Mouse (Mus musculus) kidney, adult 2 months (tissue): ENCODE results near the gene Emg1.

Experiments used
- CTCF ChIP-seq: fragments of 200-500 bp; conservative IDR thresholded peaks from 2 replicates; pipeline ENCODE4 v1.5.1; 2011; ENCODE audit warnings: low read depth, mild to moderate bottlenecking, control low read depth, low read length, moderate library complexity, mixed read lengths; ENCODE audit not compliant: insufficient read depth, insufficient read length
- POLR2A ChIP-seq: fragments of 200-500 bp; IDR thresholded peaks from one replicate; pipeline ENCODE4 v1.6.1; 2011; ENCODE audit warnings: low read depth, low read length, control low read depth

DNA sequence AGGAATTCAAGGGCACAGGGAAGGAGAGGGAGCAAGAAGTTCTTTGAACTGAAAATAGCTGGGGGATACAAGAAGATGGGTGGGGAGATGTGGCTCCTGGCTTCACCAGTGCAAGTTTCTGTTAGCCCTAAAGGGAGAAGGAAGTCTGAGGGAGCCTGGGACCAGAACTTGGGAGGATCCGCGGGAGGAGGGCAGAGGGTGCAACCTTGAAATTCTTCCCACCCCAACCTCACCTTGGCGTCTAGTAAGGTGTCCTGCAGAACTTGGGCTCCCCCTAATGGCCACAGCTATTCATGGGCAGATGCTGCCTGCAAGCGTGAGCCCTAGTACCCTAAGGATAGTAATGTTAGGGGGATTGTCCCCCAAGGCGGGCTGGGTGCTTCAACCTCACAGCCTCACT, 47.3 kb upstream of the Emg1 start:
- no peak for TF ChIP-seq POLR2A
- peak; percentile 99 for TF ChIP-seq CTCF
